Mouse (Mus musculus): ENCODE measurements around the gene Dusp8.

Gene Dusp8

DNA sequence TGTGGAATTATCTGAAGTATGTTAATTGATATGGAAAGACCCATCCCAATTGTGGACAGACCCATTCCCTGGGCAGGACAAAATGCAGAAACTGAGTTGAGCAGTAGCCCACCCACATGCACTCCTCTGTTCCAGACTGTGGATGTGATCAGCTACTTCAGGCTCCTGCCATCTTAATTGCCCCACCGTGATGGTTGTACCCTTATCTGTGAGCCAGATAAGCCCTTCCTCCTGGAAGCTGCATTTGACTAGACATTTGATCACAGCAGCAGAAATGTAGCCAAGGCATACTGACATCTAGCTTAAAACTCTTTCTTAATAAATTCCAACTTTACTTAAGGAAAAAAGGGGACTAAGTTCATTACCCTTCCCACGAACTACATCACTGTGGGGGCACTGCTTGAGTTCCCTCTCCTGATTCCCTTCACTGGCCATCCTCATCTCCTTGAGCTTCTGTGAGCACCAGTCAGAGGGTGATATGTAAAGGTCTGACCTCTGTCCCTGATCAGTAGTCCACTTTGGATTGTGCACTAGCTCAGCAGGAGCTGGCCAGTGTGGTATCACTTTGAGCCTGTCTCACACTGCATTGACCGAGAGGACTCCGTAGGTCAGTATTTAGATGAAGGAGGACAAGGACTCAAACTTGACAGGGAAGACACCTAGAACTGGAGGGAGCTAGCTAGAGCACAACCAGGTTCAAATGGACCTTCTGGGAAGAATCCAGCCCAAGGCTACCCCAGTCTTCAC lies 9.3 kb downstream of the Dusp8 start:
- no peak for DNase-seq (ENCODE audit: low read depth, low spot score)

DNA sequence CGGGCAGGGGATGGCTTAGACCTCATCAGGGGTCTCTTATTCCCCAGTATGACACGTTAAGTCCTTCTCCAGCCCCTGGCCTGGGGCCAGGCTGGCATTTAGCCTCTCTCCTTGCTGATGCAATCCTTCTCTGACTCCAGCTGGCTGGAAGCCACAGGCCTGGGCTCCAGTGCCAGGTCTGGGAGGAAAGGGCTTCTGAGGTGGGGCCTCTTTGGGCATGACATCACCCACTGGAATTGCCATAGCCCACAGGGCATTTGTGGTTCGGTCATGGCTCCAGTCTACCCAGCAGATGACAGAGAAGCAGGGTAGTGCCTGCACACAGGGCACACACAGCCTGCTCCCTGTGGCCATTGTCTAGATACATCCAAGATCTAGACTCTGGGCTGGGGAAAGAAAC lies 10.8 kb downstream of the Dusp8 start:
- no peak for DNase-seq (ENCODE audit: low read depth, low spot score)

- peak; percentile 44 for DNase-seq (ENCODE audit: low read depth, low spot score)
Measured at GRCm38 (mm10) chr7:142084395-142084794, 11.2 kb downstream of the Dusp8 start.

- no peak for DNase-seq (ENCODE audit: low read depth, low spot score)
Measured at GRCm38 (mm10) chr7:142083588-142084317, 11.9 kb downstream of the Dusp8 start.

DNA sequence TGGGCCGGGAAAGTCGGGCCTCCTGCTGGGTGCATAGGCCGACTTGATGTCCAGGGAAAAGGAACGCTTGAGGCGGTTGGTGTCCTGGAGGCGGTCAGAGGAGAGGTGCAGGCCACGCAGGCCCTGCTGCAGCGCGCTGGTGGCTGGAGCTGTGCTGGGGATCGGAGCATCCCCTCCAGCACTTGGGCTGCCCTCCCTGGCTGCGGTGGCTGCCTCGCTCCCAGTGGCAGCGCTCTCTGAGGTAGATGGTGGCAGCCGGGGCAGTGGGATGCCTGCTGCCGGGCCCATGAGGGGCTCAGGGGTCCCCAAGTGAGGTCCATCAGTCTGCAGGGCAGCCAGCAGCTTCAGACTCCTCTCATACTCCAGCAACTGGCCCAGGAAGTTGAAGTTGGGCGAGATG lies 13.0 kb downstream of the Dusp8 start:
- DNase-seq (ENCODE audit: low read depth, low spot score), result no peak

DNA sequence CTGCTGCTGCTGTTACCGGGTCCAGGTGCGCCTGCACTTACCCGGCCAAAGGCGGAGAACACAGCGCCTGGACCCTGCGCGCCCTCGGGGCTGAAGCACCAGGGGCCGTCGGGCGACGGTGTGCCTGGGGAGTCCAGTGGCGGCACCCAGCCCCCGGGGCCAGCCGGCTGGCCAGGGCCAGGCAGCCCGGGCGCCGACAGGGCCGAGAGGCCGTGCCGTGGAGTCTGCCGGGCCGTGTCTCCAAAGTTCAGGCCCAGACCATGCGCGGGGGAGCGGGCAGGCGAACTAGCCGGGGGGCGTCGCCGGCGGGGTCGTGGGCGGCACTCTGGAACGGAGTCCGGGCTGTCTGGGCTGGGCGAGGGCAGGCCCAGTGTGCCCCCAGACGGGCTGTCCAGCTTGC lies 13.5 kb downstream of the Dusp8 start:
- DNase-seq (ENCODE audit: low read depth, low spot score), result no peak

- DNase-seq (ENCODE audit: low read depth, low spot score), result no peak
Measured at GRCm38 (mm10) chr7:142081736-142082135, 13.9 kb downstream of the Dusp8 start.

GRCm38 (mm10) chr7:142080876-142081275 lies 14.8 kb downstream of the Dusp8 start:
- DNase-seq (ENCODE audit: low read depth, low spot score), result no peak

DNA sequence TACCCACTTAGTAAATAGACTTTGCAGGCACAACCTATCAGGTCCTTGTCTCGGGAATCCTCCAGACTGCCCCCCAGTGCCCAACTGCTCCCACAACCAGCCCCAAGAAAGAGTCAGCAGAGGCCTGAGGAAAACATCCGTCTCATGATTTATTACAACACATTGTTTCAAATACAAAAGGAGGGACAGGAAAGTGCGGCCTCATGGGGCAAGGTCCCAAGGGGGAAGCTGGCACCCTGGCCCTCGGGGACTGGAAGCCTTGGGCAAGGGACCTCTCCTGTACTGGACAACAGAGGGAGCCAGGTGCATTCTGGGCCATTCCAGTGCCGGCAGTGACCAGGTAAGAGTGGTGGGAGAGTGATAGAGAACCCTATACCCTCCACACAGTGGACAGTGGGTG lies 16.3 kb downstream of the Dusp8 start:
- no peak for DNase-seq (ENCODE audit: low read depth, low spot score)

- DNase-seq (ENCODE audit: low read depth, low spot score), result no peak
Measured at GRCm38 (mm10) chr7:142077138-142077537, 18.5 kb downstream of the Dusp8 start.

DNA sequence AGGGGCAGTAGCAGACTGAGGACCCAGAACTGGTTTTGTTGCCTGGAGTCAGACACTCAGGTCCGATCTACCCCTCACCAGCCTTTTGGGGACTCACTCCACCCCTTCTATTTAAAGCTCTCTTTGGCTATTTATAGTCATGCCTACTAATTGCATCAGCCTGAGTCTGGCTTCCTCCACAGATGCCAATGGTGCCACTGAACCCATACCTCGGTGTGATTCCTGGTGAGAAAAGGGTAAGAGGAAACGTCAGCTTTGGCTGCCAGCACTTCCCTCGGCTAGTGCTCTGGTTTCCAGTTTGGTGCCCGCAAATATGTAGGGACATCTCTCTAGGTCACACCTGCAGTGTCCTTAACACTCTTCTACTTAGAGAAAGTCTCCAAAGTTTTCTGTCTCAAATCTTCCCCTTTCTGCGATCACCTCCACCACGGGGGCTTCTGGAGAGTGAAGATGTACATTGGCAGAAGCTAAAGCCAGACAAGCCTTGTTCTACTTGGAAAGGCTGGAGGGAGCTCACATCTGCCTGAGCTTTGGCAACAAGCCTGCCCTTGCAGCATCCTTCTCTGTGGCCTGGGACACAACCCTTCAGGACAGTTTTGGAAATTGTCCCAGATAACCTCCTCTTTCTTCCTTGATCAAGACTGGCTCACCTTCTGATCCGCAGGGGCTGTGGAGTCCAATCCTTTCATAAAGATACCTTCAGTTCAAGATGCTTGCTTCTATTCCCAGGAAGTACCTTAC lies 21.3 kb downstream of the Dusp8 start:
- DNase-seq (ENCODE audit: low read depth, low spot score), result no peak

DNA sequence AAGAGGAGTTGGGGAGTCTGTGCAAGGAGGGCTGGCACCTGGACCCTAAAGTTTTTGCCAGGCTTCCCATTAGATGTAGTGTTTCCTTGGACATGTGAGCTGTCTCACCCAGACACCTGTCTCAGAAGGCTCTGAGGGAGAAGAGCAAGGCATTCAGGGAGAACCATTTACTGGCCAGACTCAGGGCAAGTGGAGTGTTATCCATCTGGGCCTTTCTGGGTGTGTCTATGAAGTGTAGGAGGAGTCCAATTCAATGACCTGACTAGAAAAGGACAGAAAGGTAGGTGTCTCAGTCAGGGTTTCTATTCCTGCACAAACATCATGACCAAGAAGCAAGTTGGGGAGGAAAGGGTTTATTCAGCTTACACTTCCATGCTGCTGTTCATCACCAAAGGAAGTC lies 23.9 kb downstream of the Dusp8 start:
- no peak for DNase-seq (ENCODE audit: low read depth, low spot score)

GRCm38 (mm10) chr7:142071212-142071578 lies 24.4 kb downstream of the Dusp8 start:
- no peak for DNase-seq (ENCODE audit: low read depth, low spot score)

- DNase-seq (ENCODE audit: low read depth, low spot score), result peak; percentile 53
Measured at GRCm38 (mm10) chr7:142070458-142071211, 25.0 kb downstream of the Dusp8 start.

DNA sequence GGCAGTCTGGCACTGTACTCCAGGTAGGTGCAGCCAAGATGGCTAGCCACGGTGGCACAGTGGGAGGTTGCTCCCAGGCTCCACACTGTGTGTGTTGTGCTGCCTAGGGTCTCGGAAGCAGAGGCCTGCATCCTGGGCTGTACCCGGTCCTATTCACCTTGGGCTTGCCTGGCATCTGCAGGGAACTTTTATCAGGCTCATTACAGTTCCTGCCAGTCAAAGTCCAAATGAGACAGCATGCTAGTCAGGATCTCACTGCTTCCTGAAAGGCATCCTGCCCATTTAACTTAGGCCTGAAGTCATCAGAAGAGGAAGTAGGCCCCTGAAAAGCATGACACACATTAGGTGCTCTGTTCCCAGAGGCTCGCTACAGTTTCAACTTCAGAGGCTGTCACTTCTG lies 27.2 kb downstream of the Dusp8 start:
- no peak for DNase-seq (ENCODE audit: low read depth, low spot score)

DNA sequence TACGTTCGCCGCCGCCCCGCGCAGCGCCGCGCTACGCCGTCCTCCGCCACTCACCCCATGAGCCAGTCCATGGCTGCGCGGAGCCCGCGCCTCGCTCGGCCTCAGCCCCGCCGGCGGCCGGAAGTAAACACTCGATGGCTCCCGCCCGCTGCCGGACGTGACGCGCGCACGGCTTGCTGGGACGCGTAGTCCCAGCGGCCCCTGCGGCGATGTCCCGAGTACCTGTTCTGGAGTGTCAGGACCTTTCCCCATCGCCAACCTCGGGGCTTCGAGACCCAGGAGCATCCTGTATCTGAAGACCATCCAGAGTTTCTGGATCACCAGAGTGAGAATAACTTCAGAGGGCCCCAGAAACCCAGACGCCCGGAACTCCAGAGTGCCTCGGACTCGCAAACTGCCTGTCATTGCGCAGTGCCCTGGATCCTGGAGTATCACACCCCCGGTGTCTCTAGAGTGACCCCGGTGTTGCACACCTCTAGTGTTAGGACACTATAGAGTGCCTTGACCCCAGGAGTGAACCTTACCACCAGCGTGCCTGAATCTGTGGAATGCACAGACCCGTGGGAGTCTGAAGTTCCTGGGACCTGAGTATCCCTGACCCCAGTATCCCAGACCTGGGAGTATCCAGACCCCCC lies 34.6 kb downstream of the Dusp8 start, which contains the start of gene Mob2:
Gene Mob2 (minus strand): TSS at position 135 of the 635 bp plus-strand sequence.
- peak; percentile 68 for DNase-seq (ENCODE audit: low read depth, low spot score)

DNA sequence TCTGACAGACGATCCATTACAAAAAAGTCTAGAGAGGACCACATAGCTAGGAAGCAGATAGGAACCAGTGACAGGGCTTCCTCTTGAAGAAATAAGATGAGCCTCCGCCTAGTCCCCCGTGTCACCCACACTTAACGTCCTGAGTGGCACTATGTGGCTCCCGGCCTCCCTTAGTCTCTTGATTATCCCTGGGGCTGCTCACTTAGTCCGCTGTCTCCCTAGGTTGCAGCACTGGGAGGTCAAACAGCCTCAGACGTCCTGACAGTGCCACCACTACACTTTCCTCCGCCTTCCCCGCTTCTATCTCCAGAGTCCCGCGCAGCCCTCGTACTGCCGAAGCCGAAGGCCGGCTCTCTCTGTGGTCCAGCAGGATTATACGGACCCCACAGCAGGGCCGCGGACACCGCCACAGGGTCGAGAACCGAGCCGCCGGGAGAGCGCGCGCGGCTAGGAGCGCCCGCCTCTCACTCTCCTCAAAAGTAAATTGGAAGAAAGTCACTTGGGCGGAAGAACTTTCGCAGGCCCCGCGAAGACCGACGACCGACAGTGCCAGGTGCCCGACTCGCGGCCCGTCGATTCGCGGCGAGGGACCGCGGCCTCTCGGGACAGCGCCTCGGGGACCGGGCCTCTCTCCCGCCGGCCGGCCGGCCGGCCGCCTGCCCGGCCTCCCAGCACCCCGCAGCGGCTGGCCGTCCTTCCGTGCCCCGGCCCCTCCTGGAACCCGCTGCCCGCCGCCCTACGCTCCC lies 35.3 kb downstream of the Dusp8 start:
- DNase-seq (ENCODE audit: low read depth, low spot score), result no peak

DNA sequence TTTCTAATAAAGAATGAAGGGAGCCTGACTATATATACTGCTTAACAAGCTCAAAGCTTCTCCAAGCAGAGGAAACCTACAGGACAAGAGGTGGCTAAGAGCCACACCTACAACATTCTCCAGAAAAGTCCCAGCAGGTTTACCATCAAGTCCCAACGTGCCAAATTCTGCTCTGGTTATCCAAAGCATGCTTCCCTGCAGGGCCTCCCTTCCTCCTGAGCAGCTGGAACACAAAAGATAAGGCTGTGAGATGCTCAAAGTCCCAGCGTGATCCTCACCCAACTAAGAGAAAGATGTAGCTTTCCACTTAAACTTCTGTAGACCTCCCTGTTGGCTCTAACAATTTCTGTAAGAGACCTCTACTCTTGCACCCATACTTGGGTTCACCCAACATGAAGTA lies 36.6 kb downstream of the Dusp8 start:
- DNase-seq (ENCODE audit: low read depth, low spot score), result no peak

DNA sequence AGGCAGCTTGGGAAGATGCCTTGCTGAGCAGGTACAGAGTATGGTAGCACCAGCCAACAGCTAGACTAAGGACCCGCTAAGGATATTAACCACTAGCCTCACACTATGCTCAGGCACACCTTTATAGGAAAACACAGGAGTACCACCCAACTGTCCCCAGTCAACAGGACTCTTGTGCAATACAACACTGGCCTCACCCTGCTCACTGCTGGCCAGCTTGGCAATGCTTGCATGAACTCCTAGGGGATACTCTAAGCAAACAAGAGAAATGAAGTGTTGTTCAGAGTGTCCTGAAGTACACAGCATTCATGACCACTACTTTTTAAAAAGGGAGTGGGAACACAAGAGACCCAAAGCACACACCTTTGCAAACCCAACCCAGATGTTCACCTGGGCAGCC lies 38.5 kb downstream of the Dusp8 start:
- no peak for DNase-seq (ENCODE audit: low read depth, low spot score)

DNA sequence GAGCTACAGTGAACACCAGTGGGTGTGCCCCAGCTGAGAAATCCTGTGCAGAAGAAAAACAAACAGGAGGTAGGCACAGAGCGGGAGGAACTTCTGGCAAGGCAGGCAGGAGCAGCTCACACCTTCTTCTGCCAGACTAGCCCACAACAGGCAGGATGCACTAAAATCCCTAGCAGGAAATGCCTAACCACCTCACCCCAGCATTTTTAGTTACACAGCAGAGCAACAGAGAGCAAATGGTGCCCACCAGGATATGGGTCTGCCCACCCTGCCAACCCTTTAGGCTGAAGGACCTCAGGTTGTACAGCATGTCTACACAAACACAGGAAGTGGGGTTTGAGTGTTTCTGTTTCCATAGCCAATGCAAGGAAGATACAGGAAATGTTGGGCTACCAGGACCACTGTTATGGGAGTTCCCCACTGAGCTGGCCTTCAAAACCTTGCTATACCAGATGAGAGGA lies 39.0 kb downstream of the Dusp8 start:
- DNase-seq (ENCODE audit: low read depth, low spot score), result no peak
